Mouse (Mus musculus): ENCODE results near the gene Ap2b1.

GRCm38 (mm10) chr11:83454548-83454947, 155.7 kb downstream of the Ap2b1 start:
- TF ChIP-seq CTCF (IDR thresholded peaks at IDR 0.05) (no peak), POLR2A (IDR thresholded peaks at IDR 0.05; ENCODE audit: insufficient read depth, low read depth, low read length) (no peak), EP300 (IDR thresholded peaks at IDR 0.05; ENCODE audit: insufficient read depth, low read depth, low read length) (no peak)

All from heart, adult 2 months (tissue).